Mouse (Mus musculus) CH12.LX (cell line): ENCODE measurements around the gene Xylt1. TPM values are rescaled to one million over a fixed set of nuclear protein-coding genes. Genes with fewer than 3 reads are reported as not detected.

ENCODE experiments used
- DNase-seq: peaks from one replicate; pipeline ENCODE4 v3.0.0-alpha.2; 2013; ENCODE audit errors: extremely low read depth
- H3K27ac ChIP-seq: 2 replicates; pipeline ENCODE4 v1.5.1; 2012; ENCODE audit warnings: low read depth, mild to moderate bottlenecking, control low read depth, moderate library complexity; ENCODE audit not compliant: insufficient read depth
- H3K27me3 ChIP-seq: replicated peaks from 2 replicates; pipeline ENCODE3; 2012; ENCODE audit warnings: inconsistent platforms
- H3K36me3 ChIP-seq, 2 experiments: replicated peaks in 1 of 2; 2 replicates each; pipeline versions ENCODE3 to v1.6.1; 2012; ENCODE audit warnings: inconsistent platforms in 1 of 2, low read length in 1 of 2, mild to moderate bottlenecking in 1 of 2, mixed read lengths in 1 of 2, moderate library complexity in 1 of 2; ENCODE audit not compliant: control insufficient read depth in 1 of 2, insufficient read depth in 1 of 2
- H3K4me1 ChIP-seq, 2 experiments: 2 replicates each; pipeline ENCODE4 v1.6.1; 2012; ENCODE audit warnings: inconsistent platforms in 1 of 2, moderate library complexity in 1 of 2; ENCODE audit not compliant: insufficient read depth in 2 of 2, control insufficient read depth in 1 of 2
- H3K4me2 ChIP-seq: 2 replicates; pipeline ENCODE4 v1.6.1; 2012; ENCODE audit warnings: low read depth, mild to moderate bottlenecking, control low read depth; ENCODE audit not compliant: poor library complexity, insufficient read depth, severe bottlenecking
- H3K4me3 ChIP-seq, 3 experiments: fragments of 150-350 bp in 1 of 3; sonication (generic) in 1 of 3; replicated peaks in 1 of 3; 2 replicates each; pipeline versions ENCODE3 to v1.5.1; 2011 to 2012; ENCODE audit warnings: low read depth in 2 of 3, low read length in 2 of 3, mild to moderate bottlenecking in 2 of 3, moderate library complexity in 2 of 3, control low read depth in 1 of 3, improper control_type of control experiment in 1 of 3, inconsistent platforms in 1 of 3, mixed read lengths in 1 of 3; ENCODE audit not compliant: poor library complexity in 1 of 3
- H3K79me2 ChIP-seq: replicated peaks from 2 replicates; pipeline ENCODE4 v1.6.1; 2012; ENCODE audit warnings: mild to moderate bottlenecking, moderate library complexity; ENCODE audit not compliant: control insufficient read depth, poor library complexity, insufficient read depth, severe bottlenecking; ENCODE audit errors: extremely low read depth
- H3K9ac ChIP-seq: 2 replicates; pipeline ENCODE4 v1.6.1; 2012; ENCODE audit warnings: low read depth, mild to moderate bottlenecking, control low read depth, moderate library complexity; ENCODE audit not compliant: insufficient read depth
- H3K9me3 ChIP-seq: replicated peaks from 2 replicates; pipeline ENCODE3; 2012; ENCODE audit warnings: low read length, inconsistent platforms, mixed read lengths
- BHLHE40 ChIP-seq: IDR thresholded peaks from 2 replicates; pipeline ENCODE4 v1.6.1; 2011; ENCODE audit warnings: mild to moderate bottlenecking, low read depth, low read length, improper control_type of control experiment
- CTCF ChIP-seq, 2 experiments: IDR thresholded peaks in 1 of 2; conservative IDR thresholded peaks in 1 of 2; 2 replicates each; pipeline ENCODE4 v1.5.1; 2011 to 2012; ENCODE audit warnings: low read depth in 2 of 2, low read length in 2 of 2, improper control_type of control experiment in 1 of 2, inconsistent platforms in 1 of 2, mild to moderate bottlenecking in 1 of 2, moderate library complexity in 1 of 2
- E2F4 ChIP-seq: IDR thresholded peaks from 2 replicates; pipeline ENCODE4 v1.6.1; 2011; ENCODE audit warnings: low read depth, low read length, improper control_type of control experiment; ENCODE audit not compliant: insufficient replicate concordance
- EP300 ChIP-seq: IDR thresholded peaks from 2 replicates; pipeline ENCODE4 v1.6.1; 2011; ENCODE audit warnings: low read length, improper control_type of control experiment
- JUN ChIP-seq: IDR thresholded peaks from 2 replicates; pipeline ENCODE4 v1.6.1; 2011; ENCODE audit warnings: low read depth, mild to moderate bottlenecking, low read length, improper control_type of control experiment, moderate library complexity; ENCODE audit not compliant: insufficient read depth
- JUND ChIP-seq: conservative IDR thresholded peaks from 2 replicates; pipeline ENCODE4 v1.6.1; 2011; ENCODE audit warnings: low read depth, low read length, improper control_type of control experiment
- MAX ChIP-seq: IDR thresholded peaks from 2 replicates; pipeline ENCODE4 v1.6.1; 2011; ENCODE audit warnings: low read length, improper control_type of control experiment
- MAZ ChIP-seq: IDR thresholded peaks from 2 replicates; pipeline ENCODE4 v1.6.1; 2012; ENCODE audit warnings: low read depth, mild to moderate bottlenecking, inconsistent platforms, low read length, improper control_type of control experiment, moderate library complexity
- MXI1 ChIP-seq: IDR thresholded peaks from 2 replicates; pipeline ENCODE4 v1.6.1; 2011; ENCODE audit warnings: mild to moderate bottlenecking, low read depth, low read length, improper control_type of control experiment
- NELFE ChIP-seq: IDR thresholded peaks from 2 replicates; pipeline ENCODE4 v1.6.1; 2011; ENCODE audit warnings: low read depth, low read length, improper control_type of control experiment
- POLR2A ChIP-seq: IDR thresholded peaks from 2 replicates; pipeline ENCODE4 v1.6.1; 2011; ENCODE audit warnings: low read depth, mild to moderate bottlenecking, improper control_type of control experiment, low read length
- POLR2AphosphoS2 ChIP-seq: IDR thresholded peaks from 2 replicates; pipeline ENCODE4 v1.6.1; 2011; ENCODE audit warnings: low read depth, low read length, improper control_type of control experiment
- RAD21 ChIP-seq: IDR thresholded peaks from 2 replicates; pipeline ENCODE4 v1.6.1; 2011; ENCODE audit warnings: low read depth, mild to moderate bottlenecking, low read length, improper control_type of control experiment, moderate library complexity
- SIN3A ChIP-seq: IDR thresholded peaks from 2 replicates; pipeline ENCODE4 v1.6.1; 2012; ENCODE audit warnings: low read length, improper control_type of control experiment, inconsistent platforms
- SMC3 ChIP-seq: IDR thresholded peaks from 2 replicates; pipeline ENCODE4 v1.6.1; 2011; ENCODE audit warnings: low read depth, low read length, improper control_type of control experiment
- UBTF ChIP-seq: IDR thresholded peaks from 2 replicates; pipeline ENCODE4 v1.6.1; 2012; ENCODE audit warnings: low read depth, mild to moderate bottlenecking, inconsistent platforms, low read length, improper control_type of control experiment, moderate library complexity
- USF2 ChIP-seq: conservative IDR thresholded peaks from 2 replicates; pipeline ENCODE4 v1.6.1; 2011; ENCODE audit warnings: low read depth, low read length, improper control_type of control experiment
- ZC3H11A ChIP-seq: IDR thresholded peaks from 2 replicates; pipeline ENCODE4 v1.6.1; 2012; ENCODE audit warnings: low read depth, mild to moderate bottlenecking, inconsistent platforms, low read length, improper control_type of control experiment
- ZKSCAN1 ChIP-seq: IDR thresholded peaks from 2 replicates; pipeline ENCODE4 v1.6.1; 2012; ENCODE audit warnings: low read depth, inconsistent platforms, low read length, improper control_type of control experiment, borderline replicate concordance
- ZMIZ1 ChIP-seq: IDR thresholded peaks from 2 replicates; pipeline ENCODE4 v1.6.1; 2012; ENCODE audit warnings: low read depth, mild to moderate bottlenecking, inconsistent platforms, low read length, improper control_type of control experiment
- dilution Hi-C: fragments of 300-500 bp; cut with MboI; formaldehyde crosslinking; loops from 2 replicates; pipeline ENCODE4 v1.14.3; 2020; ENCODE audit warnings: low sequenced_read_pairs; ENCODE audit not compliant: extremely low pct_unique_long_range_greater_than_20kb, extremely low pct_ligation_motif_present
- in situ Hi-C: fragments of 300-500 bp; cut with MboI; formaldehyde crosslinking; loops from 3 replicates; pipeline ENCODE4 v1.14.3; 2019; ENCODE audit warnings: low sequenced_read_pairs, low pct_ligation_motif_present, low pct_unique_long_range_greater_than_20kb, mixed read lengths
- polyA plus RNA-seq: library from polyadenylated mRNA; unstranded; fragments of >175 nt; gene quantifications from 2 replicates; pipeline ENCODE4 v1.2.1, GENCODE M21; 2012; ENCODE audit warnings: low read depth; ENCODE audit not compliant: insufficient read length
- total RNA-seq, 2 experiments: library from RNA; depleted of rRNA; stranded (reverse); fragments of 300-350 nt in 1 of 2; fragments of >200 nt in 1 of 2; gene quantifications; 2 replicates each; pipeline ENCODE4 v1.2.3; 2012 to 2014

Xylt1 gene
- total and polyA plus RNA-seq, 3 experiments: 0.38 to 0.84 (median 0.38) TPM

DNA sequence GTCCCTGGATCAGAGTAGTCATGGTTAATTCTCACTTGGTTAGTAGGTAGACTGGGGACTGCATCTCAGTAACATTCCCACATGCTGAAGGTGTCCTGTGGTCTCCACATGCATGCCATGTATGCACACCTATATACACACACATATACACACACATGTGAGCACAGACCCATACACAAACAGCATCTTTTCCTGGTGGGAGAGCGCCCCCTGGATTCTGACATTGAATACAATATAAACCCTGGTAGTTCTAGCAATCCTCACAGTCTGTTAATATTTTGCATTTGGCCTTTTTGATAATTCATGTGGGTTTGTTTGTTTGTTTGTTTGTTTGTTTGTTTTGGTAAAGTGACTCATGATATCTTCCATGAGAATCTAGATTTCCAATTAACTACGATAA, 242.0 kb downstream of the Xylt1 start:
- no peaks in the 10 kb centered on the region for H3K27me3 ChIP-seq
- no peaks in the 10 kb centered on the region for H3K36me3 ChIP-seq
- H3K27ac ChIP-seq: no peak overlapping the region
- H3K4me2 ChIP-seq: no peak overlapping the region
- H3K4me3 ChIP-seq: no peak overlapping the region
- in situ Hi-C loops (no loop called here), dilution Hi-C loops (no loop called here)
- DNase-seq: peak; percentile 51
- H3K9me3 ChIP-seq: no peaks in the 10 kb centered on the region
- no peaks in the 10 kb centered on the region for H3K79me2 ChIP-seq
- no peak overlapping the region for H3K9ac ChIP-seq
- no peak for TF ChIP-seq JUN
- TF ChIP-seq MAX: 0 out of 2 replicates have a peak, but pooled peaks have one; percentile 19
- peak; percentile 91 for TF ChIP-seq RAD21
- TF ChIP-seq SMC3: peak; percentile 94
- no peak for TF ChIP-seq MAZ
- peak; percentile 47 to 81 for TF ChIP-seq CTCF (conservative IDR thresholded peaks at IDR 0.05 in 1 of 2, IDR thresholded peaks at IDR 0.05 in 1 of 2; ENCODE audit: low read depth in 2 of 2, low read length in 2 of 2)
- peak; percentile 79 for TF ChIP-seq ZC3H11A
- TF ChIP-seq USF2: no peak
- TF ChIP-seq SIN3A: no peak
- H3K4me1 ChIP-seq: peaks cover 5 to 9% of the 10 kb centered on the region in 2 experiments; a peak in 3 of 4 replicates

DNA sequence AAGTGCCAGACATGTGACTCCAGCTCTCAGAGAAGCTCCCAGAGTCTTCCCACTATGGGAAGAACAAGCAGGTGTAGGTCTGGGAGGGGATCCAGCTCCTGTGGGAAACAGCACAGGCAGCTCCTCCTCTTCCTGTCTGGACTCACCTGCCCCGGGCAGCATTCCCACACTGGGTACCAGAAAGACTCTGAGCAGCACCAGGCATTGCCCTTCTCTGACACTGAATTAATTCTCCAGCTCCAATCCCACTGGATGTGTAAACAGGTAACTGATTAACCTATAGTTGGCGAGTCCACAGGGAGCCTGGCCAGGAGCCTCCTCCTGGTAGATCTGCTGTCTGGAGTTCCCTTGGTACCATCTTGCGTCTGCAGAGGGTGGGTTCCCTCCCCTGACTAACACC, 248.0 kb downstream of the Xylt1 start:
- Histone ChIP-seq H3K27ac (no peak overlapping the region), H3K79me2 (no peaks in the 10 kb centered on the region), H3K27me3 (no peaks in the 10 kb centered on the region), H3K4me3 (no peak overlapping the region), H3K9ac (no peak overlapping the region), H3K36me3 (no peaks in the 10 kb centered on the region), H3K4me2 (no peak overlapping the region), H3K4me1 (peaks cover 0 to 6% of the 10 kb centered on the region in 2 experiments; a peak in 1 of 4 replicates), H3K9me3 (no peaks in the 10 kb centered on the region)
- DNase-seq: no peak
- TF ChIP-seq UBTF: no peak
- TF ChIP-seq BHLHE40: no peak
- TF ChIP-seq EP300: no peak
- no peak for TF ChIP-seq ZKSCAN1
- no peak for TF ChIP-seq MXI1
- no peak for TF ChIP-seq POLR2AphosphoS2
- no peak for TF ChIP-seq POLR2A
- no peak for TF ChIP-seq RAD21
- no peak for TF ChIP-seq USF2
- TF ChIP-seq JUN: no peak
- TF ChIP-seq ZMIZ1: no peak
- TF ChIP-seq SIN3A: no peak
- TF ChIP-seq JUND: no peak
- TF ChIP-seq E2F4: no peak
- TF ChIP-seq NELFE: no peak
- TF ChIP-seq ZC3H11A: no peak
- in situ Hi-C loops: no loop called here
- dilution Hi-C loops: no loop called here
